Mouse (Mus musculus) A20 (cell line): ENCODE data around the gene C87436.
"Not testable (repeated sequence)": the region's sequence is repeated elsewhere in the genome, so short reads cannot be mapped to it uniquely, and the experiment has no call there.

Source experiments
- DNase-seq: peaks from one replicate; pipeline ENCODE4 v3.0.0-alpha.2; 2011; ENCODE audit warnings: low read depth, low spot score

C87436 gene

GRCm38 (mm10) chr6:86481871-86482270 lies 43.7 kb downstream of the C87436 start:
- DNase-seq, result no peak

- DNase-seq, result no peak
These were observed 47.9 kb downstream of the C87436 start for GRCm38 (mm10) chr6:86485943-86486640.

- peak; percentile 94 for DNase-seq
These were observed 49.4 kb downstream of the C87436 start for GRCm38 (mm10) chr6:86487358-86488148.

- peak; percentile 79 for DNase-seq
These were observed 49.9 kb downstream of the C87436 start for GRCm38 (mm10) chr6:86488149-86488485.

- no peak for DNase-seq
These were observed 51.8 kb downstream of the C87436 start for GRCm38 (mm10) chr6:86489945-86490344.

- not testable (repeated sequence) for DNase-seq
These were observed 52.2 kb downstream of the C87436 start for GRCm38 (mm10) chr6:86490413-86490812.

- DNase-seq, result no peak
These were observed 55.5 kb downstream of the C87436 start for GRCm38 (mm10) chr6:86493469-86494263.

GRCm38 (mm10) chr6:86494767-86495166 lies 56.6 kb downstream of the C87436 start:
- DNase-seq, result no peak

- DNase-seq, result no peak
These were observed 57.5 kb downstream of the C87436 start for GRCm38 (mm10) chr6:86495661-86496060.

- no peak for DNase-seq
These were observed 58.0 kb downstream of the C87436 start for GRCm38 (mm10) chr6:86496127-86496526.

GRCm38 (mm10) chr6:86496585-86496984 lies 58.4 kb downstream of the C87436 start:
- DNase-seq, result no peak

GRCm38 (mm10) chr6:86497071-86497815 lies 59.1 kb downstream of the C87436 start:
- no peak for DNase-seq

- no peak for DNase-seq
These were observed 60.0 kb downstream of the C87436 start for GRCm38 (mm10) chr6:86497942-86498732.

GRCm38 (mm10) chr6:86499571-86500109 lies 61.5 kb downstream of the C87436 start:
- no peak for DNase-seq

- no peak for DNase-seq
These were observed 65.3 kb downstream of the C87436 start for GRCm38 (mm10) chr6:86503513-86503912.

- DNase-seq, result no peak
These were observed 67.5 kb downstream of the C87436 start for GRCm38 (mm10) chr6:86505671-86506070.

- no peak for DNase-seq
These were observed 68.1 kb downstream of the C87436 start for GRCm38 (mm10) chr6:86506309-86506708.

- DNase-seq, result no peak
These were observed 68.9 kb downstream of the C87436 start for GRCm38 (mm10) chr6:86507116-86507515.

GRCm38 (mm10) chr6:86508736-86509135 lies 70.6 kb downstream of the C87436 start:
- no peak for DNase-seq

GRCm38 (mm10) chr6:86509194-86509865 lies 71.2 kb downstream of the C87436 start:
- DNase-seq, result no peak
